Mouse (Mus musculus): ENCODE measurements at regions not wholly inside any gene's neighbourhood (a gene's known extent, or its start where the extent isn't known, plus 50 kb on each side); places are given as distances from the start of the nearest gene placed in this dataset.

DNA sequence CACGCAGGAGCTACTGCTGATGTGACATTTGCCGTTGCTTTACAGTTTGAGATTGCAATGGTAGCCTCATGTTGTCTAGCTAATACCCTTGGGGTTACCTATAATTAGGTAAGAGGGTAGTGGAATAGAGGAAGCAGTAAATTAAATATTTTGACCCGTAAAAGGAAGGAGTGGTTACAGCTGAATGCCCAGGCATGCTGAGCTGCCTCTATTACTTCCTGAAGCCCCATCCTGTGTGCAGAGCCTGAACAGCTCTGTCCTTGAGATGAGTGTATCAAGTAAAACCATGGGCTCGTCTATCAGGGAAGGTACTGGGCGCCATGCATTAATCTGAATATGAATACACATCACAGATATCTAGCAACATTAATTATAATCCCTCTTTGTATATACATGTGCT lies 179.1 kb upstream of the Spats2l start:
- TF ChIP-seq POLR2A (IDR thresholded peaks at IDR 0.05; ENCODE audit: insufficient read depth, low read length) (no peak), CTCF (IDR thresholded peaks at IDR 0.05; ENCODE audit: low read depth, low read length) (no peak), EP300 (IDR thresholded peaks at IDR 0.05; ENCODE audit: insufficient read depth, low read depth, low read length) (no peak)
